Mouse (Mus musculus) heart, adult 2 months (tissue): ENCODE data around the gene Cdh4.

Source experiments
- CTCF ChIP-seq: fragments of 200-600 bp; IDR thresholded peaks from 2 replicates; pipeline ENCODE4 v1.8.1; 2022; ENCODE audit warnings: antibody characterized with exemption, mild to moderate bottlenecking, moderate library complexity
- EP300 ChIP-seq: fragments of 200-500 bp; IDR thresholded peaks from 2 replicates; pipeline ENCODE4 v1.6.1; 2011; ENCODE audit warnings: low read depth, low read length, control low read depth; ENCODE audit not compliant: insufficient read depth
- POLR2A ChIP-seq: fragments of 200-500 bp; IDR thresholded peaks from 2 replicates; pipeline ENCODE4 v1.6.1; 2011; ENCODE audit warnings: mild to moderate bottlenecking, low read depth, low read length, control low read depth; ENCODE audit not compliant: insufficient read depth

DNA sequence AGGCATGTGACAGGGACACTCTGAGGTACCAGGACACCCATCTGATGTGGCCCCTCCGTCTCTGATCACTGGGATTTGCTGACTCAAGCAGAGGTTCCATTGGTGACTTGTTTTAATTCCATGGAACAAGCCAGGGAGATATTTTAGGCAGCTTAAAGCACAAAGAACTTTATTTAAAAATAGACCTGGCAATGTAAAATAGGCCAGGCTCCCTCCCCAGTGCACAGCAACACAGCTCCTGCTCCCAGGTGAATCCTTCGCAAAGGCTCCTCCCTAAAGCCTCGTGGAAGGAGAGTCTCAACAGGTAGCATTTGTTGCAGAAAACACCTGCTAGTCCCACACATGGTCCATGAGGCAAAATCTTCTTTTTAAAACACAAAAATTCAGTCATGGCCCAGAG is 307.2 kb downstream of the Cdh4 start:
- TF ChIP-seq CTCF, result no peak
- TF ChIP-seq POLR2A, result no peak
- no peak for TF ChIP-seq EP300
